Mouse (Mus musculus): Measurements from ENCODE around the gene Gdf2.

Gene Gdf2

GRCm38 (mm10) chr14:33956055-33956454 is 15.2 kb downstream of the Gdf2 start:
- no peak for DNase-seq (ENCODE audit: extremely low read depth, low read depth)

DNA sequence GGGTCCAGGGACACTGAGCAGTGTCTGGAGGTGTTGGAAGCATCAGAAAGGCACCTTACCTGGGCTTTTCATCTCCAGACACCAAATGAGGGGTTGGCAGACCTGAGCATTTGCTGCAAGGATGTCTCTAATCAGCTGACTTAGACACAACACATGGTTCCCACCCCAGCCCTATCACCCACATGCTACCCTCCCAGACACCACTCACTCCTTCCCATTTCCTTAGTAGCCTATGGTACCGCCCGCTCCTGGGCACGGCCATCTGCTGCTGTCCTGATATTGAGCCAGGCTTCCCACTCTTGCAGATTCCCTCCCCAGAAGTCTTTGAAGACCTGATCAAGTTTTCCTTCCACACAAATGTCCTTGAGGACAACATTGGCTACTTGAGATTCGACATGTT is 17.3 kb downstream of the Gdf2 start:
- no peak for DNase-seq (ENCODE audit: extremely low read depth, low read depth)

- no peak for DNase-seq (ENCODE audit: extremely low read depth, low read depth)
Observed at GRCm38 (mm10) chr14:33958841-33959240, 18.0 kb downstream of the Gdf2 start.

DNA sequence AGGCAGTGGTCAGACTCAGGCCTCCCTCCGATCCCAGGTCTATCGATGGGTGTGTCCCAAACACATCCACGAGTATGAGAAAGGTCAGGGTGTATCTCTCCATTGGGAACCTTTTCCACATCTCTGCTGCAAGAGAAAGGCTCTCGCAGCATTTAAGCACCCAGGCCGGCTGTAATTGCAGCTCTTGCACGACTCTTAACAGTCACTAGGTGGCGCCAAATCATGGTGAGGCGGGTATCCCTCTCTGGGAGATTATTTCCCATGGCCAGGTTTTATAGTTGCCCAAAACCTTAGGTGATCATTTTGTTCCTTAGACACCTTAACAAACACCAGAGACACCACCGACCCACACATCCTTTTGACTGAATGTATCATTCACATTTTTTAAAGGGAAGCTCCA is 18.5 kb downstream of the Gdf2 start:
- DNase-seq (ENCODE audit: extremely low read depth, low read depth), result no peak

DNA sequence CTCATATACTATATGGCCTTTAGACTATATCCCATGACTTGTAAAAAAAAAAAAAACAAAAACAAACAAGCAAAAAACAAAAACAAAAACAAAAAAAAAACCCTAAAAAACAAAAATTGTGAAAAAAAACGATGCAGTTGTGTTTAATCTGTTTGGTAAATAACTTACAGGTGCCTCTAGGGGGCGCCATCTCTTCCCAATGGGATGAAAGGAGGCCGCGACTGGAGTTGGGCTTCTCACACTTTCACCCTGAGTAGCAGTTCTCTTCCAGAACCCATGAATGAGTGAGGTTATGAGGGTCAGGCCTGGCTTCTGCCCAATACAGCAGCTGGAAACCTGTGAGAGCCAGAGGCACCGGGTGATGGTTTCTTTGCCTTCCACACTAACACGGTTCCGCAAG is 24.8 kb downstream of the Gdf2 start:
- DNase-seq (ENCODE audit: extremely low read depth, low read depth), result no peak

- DNase-seq (ENCODE audit: extremely low read depth, low read depth), result no peak
Observed at GRCm38 (mm10) chr14:33972679-33973078, 31.8 kb downstream of the Gdf2 start.

DNA sequence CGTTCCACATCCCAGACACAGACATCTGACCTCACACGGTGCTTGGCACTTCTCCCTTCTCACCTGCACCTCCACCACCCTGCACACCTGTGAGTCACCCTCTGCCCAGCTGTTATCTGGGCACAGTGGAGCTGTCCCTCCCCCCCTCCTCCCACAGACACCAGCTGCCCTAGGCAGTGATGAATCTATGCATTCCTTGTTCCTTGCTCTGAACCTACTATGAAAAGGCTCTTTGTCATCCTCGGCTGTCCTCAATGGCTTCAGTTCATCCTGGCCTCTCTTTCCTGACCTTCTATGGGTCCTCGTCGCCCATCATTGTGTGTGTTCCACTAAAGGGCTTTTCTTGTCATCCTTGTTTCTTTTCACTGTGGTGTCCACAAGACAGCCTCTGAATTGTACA is 33.9 kb downstream of the Gdf2 start:
- no peak for DNase-seq (ENCODE audit: extremely low read depth, low read depth)

DNA sequence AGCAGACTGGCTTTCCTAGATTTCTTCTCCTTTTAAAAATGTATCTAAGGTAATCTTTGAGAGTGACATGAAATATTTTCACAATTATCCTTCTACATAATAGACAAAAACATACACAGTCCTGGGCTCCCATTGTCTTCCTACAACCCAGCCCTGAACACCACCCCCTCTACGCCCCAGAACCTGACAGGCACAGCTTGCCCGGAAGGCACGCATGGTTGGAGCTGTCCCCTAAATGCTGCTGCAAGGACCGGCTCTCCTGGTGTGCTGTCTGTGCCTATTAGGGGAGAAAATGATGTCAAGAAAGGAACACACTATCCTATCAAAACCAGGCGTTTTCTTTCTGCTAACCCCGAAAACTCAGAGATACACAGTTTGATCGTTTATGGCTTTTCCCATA is 36.9 kb downstream of the Gdf2 start:
- DNase-seq (ENCODE audit: extremely low read depth, low read depth), result no peak

GRCm38 (mm10) chr14:33978604-33979059 is 37.8 kb downstream of the Gdf2 start, which contains the start of gene Zfp488:
TSS of gene Zfp488 (minus strand) at chr14:33978764.
- DNase-seq (ENCODE audit: extremely low read depth, low read depth), result no peak

GRCm38 (mm10) chr14:33989201-33989600 is 48.4 kb downstream of the Gdf2 start:
- no peak for DNase-seq (ENCODE audit: extremely low read depth, low read depth)

- no peak for DNase-seq (ENCODE audit: extremely low read depth, low read depth)
Observed at GRCm38 (mm10) chr14:33991971-33992370, 51.1 kb downstream of the Gdf2 start.

- DNase-seq (ENCODE audit: extremely low read depth, low read depth), result no peak
Observed at GRCm38 (mm10) chr14:33993051-33993450, 52.2 kb downstream of the Gdf2 start.

DNA sequence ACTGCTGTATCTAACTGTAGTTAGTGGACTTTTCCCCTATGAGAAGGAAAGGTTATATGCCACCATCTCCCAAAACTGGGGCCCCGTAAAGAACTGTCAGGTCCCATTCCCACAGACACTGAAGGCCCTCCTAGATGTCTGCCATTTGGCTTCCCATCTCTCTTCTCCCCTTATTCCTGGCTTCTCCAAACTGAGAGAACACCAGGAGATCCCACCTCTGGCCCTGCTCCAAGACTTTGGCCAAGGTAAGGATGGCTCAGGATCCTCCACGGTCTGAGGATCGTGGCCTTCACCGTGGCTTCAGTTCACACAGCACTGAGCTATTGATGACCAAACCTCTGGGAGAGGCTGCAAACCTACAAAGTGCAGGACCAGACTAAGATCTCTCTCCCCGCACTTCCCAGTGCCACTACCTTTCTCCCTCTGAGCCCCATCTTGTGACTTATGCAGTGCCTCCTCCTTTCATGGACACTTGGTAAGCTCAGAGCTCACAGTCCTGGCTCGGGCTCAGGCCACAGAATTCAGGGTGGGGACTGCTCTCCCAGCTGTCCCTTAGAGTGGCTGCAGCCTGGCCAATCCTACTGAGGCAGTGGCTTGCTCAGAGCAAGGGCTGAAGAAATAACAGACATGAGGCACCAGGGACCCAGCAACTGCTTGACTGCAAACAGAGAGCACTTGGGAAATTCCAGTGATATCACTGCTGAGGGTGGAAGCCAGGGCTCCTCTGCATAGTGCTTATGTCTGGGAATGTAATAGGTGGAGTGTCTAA is 52.9 kb downstream of the Gdf2 start:
- no peak for DNase-seq (ENCODE audit: extremely low read depth, low read depth)
